Mouse (Mus musculus) megakaryocyte, embryonic 14.5 days (primary cell): ENCODE measurements around the gene Tspan1.

Experiments
- FLI1 ChIP-seq: IDR thresholded peaks from 2 replicates; pipeline ENCODE4 v1.6.1; 2012; ENCODE audit warnings: low read length, inconsistent platforms, mixed read lengths
- GATA1 ChIP-seq: IDR thresholded peaks from 3 replicates; pipeline ENCODE4 v1.6.1; 2012; ENCODE audit warnings: mixed read lengths, low read length, inconsistent platforms, borderline replicate concordance

DNA sequence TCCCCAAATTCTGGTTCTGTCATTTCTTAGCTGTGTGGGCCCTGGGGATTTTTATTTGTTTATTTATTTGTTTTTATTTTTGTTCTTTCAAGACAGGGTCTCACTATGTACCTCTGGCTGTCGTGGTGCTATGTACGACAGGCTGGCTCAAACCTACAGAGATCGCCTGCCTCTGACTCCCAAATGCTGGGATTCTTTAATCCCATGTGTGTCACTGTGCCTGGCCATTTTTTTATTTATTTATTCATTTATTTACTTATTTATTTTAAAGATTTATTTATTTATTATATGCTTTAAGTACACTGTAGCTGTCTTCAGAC, 1.9 kb upstream of the Tspan1 start:
- TF ChIP-seq FLI1, result no peak
- no peak for TF ChIP-seq GATA1
